Mouse (Mus musculus) layer of hippocampus, adult 8-10 months (tissue): ENCODE results near the gene Cmtm8. TPM values are rescaled to one million over a fixed set of nuclear protein-coding genes. Genes with fewer than 3 reads are reported as not detected.

Experiments
- DNase-seq, 2 experiments: peaks; one replicate each; pipeline ENCODE4 v3.0.0; 2022; ENCODE audit warnings: low spot score in 2 of 2
- total RNA-seq, 4 experiments: library from RNA; stranded (reverse); gene quantifications; 2 replicates each; pipeline ENCODE4 v1.2.4; 2022

Cmtm8 gene
- total RNA-seq: 1 to 10 TPM; 2.4 to 3.7 (median 2.5) TPM

GRCm38 (mm10) chr9:114844017-114844662, at the start of gene Cmtm8:
Gene Cmtm8 (minus strand): TSS chr9:114844156.
- DNase-seq: peak in 1 of 2 experiments; percentile 4

- no peak for DNase-seq
Measured at GRCm38 (mm10) chr9:114892974-114893373, 49.0 kb upstream of the Cmtm8 start.

DNA sequence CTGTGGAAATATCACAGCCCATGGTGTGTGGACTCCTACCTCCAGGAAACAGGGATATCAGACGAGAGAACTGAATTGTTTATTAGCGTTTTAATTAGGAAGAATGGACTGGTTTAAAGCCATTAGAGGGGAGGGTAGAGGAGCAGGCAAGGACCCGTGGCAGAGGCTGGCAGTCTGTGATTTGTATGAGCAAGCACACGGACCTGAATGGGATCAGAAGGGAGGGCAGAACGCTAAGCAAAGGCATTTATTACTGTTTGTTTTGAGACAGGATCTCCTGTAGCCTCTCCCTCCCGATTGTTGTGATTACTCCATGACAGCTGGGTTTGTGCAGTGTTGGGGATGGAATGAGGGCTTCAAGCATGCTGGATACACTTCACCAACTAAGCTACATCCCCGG, 46.4 kb upstream of the Cmtm8 start:
- no peak for DNase-seq

DNA sequence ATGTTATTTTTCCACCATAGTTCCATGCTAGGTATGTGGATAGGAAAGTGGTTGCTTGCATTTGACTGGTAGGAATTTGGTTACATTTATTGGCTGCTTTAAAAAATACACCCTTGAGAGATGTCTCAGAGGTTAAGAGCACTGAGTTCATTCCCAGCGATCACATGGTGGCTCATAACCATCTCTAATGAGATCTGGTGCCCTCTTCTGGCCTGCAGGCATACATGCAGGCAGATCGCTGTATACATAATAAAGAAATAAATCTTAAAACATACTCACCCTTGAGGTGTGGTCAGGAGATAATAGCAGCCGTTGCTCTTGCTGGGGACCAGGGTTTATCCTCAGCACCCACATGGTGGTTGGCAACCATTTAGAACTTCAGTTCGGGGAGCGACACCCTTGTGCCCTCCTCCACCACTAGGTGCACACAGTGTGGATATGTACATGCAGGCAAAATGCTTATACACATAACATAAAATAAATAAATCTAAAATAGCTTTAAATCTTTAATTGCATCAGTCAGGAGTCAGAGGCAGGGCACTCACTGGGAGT, 45.0 kb upstream of the Cmtm8 start:
- no peak for DNase-seq

DNA sequence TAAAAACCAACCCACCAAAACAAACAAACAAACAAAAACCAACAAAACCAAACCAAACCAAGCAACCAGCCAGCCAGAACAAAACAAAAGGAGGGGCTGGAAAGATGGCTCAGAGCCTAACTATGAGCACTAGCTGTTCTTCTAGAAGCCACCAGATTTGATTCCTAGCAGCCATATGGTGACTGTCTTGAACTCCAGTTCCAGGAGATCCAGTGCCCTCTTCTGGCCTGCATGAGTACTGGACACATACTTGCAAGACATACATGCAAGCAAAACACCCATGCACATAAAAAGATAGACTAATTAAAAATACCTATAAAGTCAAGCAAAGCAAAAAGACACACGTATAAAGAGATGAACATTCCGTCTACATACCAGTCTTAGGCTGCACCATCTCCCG, 43.7 kb upstream of the Cmtm8 start:
- no peak for DNase-seq

GRCm38 (mm10) chr9:114885991-114886662, 42.2 kb upstream of the Cmtm8 start:
- DNase-seq: no peak

DNA sequence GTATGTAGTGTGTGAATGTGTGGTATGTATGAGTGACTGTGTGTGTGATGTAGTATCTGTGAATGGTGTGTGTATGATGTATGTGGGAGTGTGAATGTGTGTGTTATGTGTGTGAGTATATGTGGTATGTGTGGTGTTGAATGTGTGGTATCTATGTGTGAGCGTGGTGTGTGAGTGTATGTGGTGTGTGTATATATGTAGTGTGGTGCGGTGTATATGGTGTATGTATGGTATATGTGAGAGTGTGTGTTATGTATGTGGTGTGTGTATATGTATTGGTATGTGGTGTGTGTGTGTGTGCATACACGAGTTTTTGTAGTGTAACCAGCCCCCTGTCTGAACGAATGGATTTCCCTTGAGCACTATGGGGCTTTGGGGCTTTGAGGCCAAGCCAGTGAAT, 41.6 kb upstream of the Cmtm8 start:
- no peak for DNase-seq

GRCm38 (mm10) chr9:114881977-114882376, 38.0 kb upstream of the Cmtm8 start:
- DNase-seq: no peak

DNA sequence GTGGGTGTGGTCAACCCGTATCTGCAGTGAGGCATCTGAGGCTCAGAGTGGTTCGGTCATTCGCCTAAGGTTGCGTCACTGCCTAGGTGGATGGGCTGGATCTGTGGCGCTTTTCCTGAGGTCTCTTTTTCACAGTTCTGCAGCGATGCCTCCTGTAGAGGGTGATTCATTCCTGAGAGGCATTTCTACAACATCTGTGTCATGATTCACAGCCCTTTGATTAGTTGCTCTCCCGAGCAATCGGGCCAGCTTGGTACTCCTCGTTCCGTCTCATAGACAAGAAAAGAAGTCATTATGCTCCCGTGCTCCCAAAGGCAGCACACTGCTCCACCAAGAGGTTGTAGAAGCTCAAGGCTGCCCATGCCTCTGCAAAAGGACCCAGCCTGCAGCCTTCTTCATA, 11.4 kb upstream of the Cmtm8 start:
- peak; percentile 58 to 66 for DNase-seq

DNA sequence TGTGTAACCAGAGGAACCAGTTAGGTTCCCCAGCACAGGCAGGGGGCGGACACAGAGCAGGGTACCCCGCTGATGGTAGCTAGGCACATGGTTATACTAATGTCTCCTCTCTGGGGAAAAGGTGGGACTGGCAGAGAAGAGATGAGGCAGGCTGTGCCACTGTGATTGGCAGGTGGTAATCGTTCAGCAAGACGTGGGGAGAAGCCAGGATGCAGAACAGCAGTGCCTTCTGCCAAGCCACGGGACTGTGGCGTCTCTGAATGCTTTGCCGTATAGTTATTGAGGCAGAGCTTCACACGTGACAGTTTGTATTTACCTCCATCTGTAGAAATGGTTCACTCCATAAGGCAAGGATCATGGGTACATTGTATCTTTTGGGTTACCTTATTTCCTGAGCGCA, 10.7 kb upstream of the Cmtm8 start:
- peak; percentile 28 to 30 for DNase-seq

GRCm38 (mm10) chr9:114853336-114853735, 9.4 kb upstream of the Cmtm8 start:
- DNase-seq: no peak

DNA sequence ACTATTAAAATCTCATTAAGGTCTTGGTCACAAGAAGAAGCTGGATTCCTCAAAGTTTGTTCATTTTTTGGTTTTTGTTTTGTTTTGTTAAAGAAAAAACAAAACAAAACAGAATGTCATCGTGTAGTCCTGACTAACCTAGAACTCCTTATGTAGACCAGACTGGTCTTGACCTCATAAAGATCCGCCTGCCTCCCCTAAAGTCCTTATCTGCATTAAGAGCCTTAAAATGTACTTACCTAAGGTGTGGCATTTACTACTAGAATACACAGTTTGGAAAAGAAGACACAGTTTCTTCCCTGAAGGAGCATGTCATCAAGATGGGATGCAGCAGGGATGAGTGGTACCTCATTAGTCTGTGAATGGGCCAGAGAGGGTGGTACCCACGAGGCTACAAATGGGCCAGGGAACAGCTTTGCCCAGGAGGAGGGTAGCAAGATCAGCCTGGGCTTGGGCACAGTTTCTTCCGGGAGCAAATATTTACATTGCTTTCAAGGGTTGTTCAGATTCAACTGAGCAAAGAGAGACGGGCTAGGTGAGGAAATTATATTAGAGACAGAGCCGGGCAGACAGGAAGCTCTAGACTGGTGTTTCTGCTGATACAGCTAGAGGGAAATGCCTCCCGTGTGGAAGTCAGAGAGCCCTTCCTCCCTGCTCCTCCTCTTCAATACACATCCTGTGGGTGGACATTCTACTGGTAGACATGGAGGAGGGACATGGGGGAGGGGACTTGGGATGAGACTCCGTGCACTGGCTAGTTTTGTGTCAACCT, 7.6 kb upstream of the Cmtm8 start:
- no peak for DNase-seq

- DNase-seq: no peak
Measured at GRCm38 (mm10) chr9:114843634-114844016, 331 bp downstream of the Cmtm8 start.

DNA sequence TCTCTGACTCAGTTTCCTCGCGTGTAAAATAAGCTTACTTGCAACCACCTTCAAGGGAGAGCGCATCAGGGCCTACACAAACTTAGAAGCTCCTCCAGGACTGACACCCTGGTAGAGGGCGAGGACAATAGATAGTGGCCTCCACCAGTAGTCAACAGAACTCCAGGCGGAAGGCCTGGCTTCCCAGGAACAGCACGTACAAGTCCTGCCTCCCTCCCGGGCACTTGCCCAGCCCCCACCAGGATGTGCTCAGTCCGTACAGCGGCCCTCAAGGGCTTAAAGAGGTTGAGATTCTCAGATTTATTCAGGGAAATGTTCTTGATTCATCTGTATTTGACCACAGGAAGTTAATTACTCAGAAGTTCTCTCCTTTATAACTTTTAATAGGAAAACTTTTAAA, 1.1 kb downstream of the Cmtm8 start:
- no peak for DNase-seq

DNA sequence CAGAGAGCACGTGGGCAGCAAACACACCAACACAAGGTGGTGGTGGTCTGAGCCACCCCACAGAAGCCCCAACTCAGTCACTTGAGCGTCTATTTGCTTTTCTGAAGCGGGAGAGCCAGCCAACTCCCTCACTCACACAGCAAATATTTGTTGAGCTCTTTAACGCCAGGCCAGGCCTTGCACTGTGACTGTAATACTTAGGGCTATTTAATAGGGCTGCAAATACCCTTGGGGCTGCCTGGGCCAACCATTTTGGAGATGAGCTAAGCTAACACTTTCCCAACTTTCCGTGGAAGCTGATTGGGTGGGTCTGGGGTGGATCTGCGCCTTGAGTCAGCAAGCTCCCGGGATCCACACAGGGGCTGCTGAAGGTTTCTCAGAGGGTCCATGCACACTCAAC, 1.7 kb downstream of the Cmtm8 start:
- no peak for DNase-seq

DNA sequence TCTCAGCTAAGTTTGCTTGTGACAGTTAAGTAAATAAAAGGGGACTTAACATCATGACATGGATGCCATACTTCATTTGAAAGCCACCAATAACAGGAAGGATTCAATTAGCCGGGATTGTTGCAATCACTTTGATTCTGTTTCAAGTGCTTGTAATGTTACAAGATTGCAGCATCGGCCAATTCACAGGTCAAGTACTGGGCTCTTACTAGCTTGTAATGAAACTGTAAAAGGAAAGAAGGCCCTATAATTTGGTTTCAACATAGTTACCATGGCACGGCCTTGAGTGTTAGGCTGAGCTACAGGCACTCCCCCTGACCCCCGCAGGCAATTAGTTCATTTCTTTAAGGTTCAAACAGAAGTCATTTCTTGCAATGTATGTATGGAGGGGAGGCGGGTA, 5.1 kb downstream of the Cmtm8 start:
- DNase-seq: no peak

DNA sequence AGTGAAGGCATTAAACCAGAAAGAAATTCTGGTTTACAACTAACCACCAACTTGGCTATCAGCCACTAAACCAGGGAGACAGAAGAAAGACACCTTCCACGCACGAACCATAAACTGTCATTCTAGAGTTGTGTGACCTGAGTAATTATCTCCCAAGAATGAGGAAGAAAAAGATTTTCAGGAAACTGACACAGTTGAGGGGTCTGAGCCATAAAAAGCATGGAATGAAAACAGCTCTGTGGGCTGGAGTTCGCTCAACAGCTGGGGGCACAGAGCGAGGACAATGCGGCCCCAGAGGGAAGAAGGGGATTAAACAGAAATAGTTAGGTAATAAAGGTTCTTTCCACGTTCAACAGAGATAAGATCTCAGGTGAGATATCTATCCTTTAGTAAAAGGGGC, 12.4 kb downstream of the Cmtm8 start:
- DNase-seq: no peak

DNA sequence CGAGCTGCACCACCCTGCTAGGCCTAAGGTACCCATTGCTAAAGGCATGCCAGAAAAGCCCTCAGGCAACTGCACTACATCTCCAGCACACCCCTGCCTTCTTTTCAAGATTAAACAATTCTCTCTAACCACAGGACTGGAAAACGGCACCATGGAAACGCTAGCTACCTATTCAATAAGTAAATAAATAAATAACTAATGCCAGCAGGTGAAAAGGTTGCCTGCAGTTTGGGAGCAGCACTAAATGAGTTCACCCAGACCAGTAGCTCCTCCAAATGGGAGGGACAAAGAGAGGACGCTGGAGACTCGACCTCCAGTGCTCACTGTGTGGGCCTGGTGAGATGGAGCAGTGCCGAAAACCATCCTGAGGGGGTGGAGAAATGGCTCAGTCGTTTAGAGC, 13.6 kb downstream of the Cmtm8 start:
- DNase-seq: no peak

DNA sequence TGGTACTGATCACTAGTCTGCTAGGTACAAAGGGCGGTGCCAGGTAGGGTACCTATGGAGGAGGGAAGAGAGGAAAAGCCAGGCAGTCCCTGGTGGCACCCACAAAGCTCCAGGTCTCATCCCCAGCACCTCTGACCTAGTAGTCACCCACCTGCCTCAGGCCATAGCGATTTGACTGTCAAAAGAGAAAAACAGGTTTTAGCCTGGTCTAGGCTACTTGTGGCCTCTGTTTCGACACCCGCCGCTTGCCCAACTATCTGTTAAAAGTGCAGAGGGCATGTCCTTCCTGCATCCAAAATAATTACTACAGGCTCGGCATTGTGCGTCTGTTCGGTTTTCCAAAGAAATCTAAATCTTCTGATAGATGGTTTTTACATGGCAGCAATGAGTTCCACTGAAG, 14.3 kb downstream of the Cmtm8 start:
- DNase-seq: no peak

DNA sequence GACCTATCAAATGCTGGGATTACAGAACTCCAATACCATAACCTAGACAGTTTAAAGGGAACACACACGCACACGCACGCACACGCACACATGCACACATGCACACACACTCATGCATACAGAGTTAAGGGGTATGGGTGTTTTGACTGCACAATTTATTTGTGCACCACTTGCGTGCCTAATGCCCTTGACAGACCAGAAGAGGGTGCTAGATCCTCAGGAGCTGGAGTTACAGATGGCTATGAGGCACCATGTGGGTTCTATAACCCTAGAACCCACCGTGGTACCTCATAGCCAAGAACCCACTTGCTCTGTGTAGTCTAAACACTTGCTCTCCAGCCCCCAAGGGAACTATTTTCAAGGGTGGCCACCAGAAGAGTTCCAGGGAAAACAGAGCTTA, 15.6 kb downstream of the Cmtm8 start:
- DNase-seq: no peak

DNA sequence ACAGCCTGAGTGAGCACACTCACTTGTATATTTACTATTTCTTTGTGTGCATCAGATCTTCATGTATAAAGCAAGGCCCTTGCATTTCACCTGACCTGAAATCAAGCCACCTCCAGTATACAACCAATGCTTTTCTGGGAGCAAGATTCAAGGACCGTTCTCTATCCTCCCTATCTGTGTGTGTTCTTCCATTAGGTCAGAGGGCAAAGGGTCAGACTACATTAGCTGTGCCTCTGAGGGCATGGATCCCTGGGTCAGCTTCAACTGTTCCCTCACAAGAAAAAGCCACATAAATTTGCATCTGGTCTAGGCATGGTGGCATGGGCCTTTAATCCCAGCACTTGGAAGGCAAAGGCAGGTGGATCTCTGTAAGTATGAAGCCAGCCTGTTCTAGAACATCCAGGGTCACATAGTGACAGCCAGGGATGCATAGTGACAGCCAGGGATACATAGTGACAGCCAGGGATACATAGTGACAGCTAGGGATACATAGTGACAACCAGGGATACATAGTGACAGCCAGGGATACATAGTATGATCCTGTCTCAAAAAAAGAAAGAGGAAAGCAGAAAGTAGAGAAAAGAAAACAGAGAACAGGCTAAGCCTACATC, 16.6 kb downstream of the Cmtm8 start:
- no peak for DNase-seq

DNA sequence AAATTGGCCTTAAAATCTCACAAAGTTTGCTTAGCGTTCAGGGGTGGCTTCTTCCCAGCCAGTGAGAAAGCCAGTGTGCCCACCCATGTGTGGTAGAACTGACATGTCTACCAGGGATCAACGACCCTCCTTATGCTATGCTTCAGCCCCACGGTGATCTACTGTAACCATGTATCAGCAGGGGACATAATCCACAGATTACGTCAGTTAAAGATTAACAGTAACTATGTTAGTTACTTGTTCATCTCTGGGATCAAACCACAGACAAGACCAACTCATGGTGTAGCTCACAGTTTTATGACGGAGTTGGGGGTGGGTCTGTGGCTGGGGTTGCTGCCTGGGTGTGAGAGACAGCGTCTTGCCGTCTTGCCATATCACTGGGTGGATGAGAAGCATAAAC, 19.8 kb downstream of the Cmtm8 start:
- DNase-seq: no peak
